Mouse (Mus musculus): ENCODE measurements at regions not wholly inside any gene's neighbourhood (a gene's known extent, or its start where the extent isn't known, plus 50 kb on each side); places are given as distances from the start of the nearest gene placed in this dataset.

- TF ChIP-seq EP300 (IDR thresholded peaks at IDR 0.05; ENCODE audit: low read depth) (no peak), CTCF (IDR thresholded peaks at IDR 0.05; ENCODE audit: low read depth) (no peak)
Observed at GRCm38 (mm10) chr9:32972431-32973052, 336.5 kb downstream of the Ets1 start.

Data from liver, postnatal 0 days (tissue).